Mouse (Mus musculus): ENCODE measurements around the gene Slc6a8. TPM values are rescaled to one million over a fixed set of nuclear protein-coding genes. Genes with fewer than 3 reads are reported as not detected.

Gene Slc6a8
- polyA plus RNA-seq, 1 experiment: 56.3 TPM

DNA sequence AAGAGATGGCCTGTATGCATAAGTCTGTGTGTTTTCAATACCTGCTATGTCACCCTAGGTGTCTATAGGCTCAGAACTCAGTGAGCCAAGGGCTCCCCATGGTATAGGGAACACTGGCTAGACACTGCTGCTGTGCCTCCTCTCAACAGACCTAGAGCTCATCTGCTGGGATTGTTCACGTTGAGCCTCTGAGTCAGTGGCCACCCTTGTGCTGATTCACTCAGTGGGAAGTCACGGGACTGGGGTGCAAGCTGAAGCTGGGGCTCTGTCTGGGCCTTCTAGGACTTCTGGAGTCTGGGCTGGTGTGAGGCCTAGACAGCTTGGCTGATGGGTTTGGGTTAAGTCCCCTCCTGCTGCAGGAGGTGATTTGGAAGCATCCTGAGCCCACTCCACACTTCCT lies 2.3 kb downstream of the Slc6a8 start:
- Histone ChIP-seq H3K4me2 (ENCODE audit: low read depth) (peak overlapping the region; percentile 75), H3K4me3 (peak overlapping the region; percentile 44), H3ac (ENCODE audit: control insufficient read depth, insufficient read length) (no peak overlapping the region), H3K79me2 (ENCODE audit: control insufficient read depth, insufficient read depth) (peaks cover 7% of the 10 kb centered on the region), H3K27me3 (ENCODE audit: control insufficient read depth, insufficient read depth, insufficient read length) (no peaks in the 10 kb centered on the region), H3K36me3 (ENCODE audit: control insufficient read depth, insufficient read depth) (no peaks in the 10 kb centered on the region)
- TF ChIP-seq REST (IDR thresholded peaks at IDR 0.05; ENCODE audit: insufficient read depth, insufficient read length) (no peak), TCF3 (IDR thresholded peaks at IDR 0.05; ENCODE audit: insufficient read length, low read depth) (no peak), CEBPB (IDR thresholded peaks at IDR 0.05; ENCODE audit: insufficient read depth, poor library complexity, severe bottlenecking) (no peak), USF1 (IDR thresholded peaks at IDR 0.05; ENCODE audit: low read depth) (peak; percentile 35), POLR2A (IDR thresholded peaks at IDR 0.05; ENCODE audit: insufficient read length, low read depth) (no peak)

DNA sequence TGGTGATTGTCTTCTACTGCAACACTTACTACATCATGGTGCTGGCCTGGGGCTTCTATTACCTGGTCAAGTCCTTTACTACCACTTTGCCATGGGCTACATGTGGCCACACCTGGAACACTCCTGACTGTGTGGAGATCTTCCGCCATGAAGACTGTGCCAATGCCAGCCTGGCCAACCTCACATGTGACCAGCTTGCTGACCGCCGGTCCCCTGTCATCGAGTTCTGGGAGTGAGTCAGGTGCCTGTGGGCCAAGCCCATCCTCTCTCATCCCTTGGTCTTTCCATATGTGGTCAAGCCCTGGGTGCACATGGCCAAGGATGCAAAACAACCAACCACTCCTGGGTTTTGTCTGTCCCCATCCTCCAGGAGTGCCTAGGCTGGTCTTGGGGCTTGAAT lies 3.7 kb downstream of the Slc6a8 start:
- TF ChIP-seq SRF (IDR thresholded peaks at IDR 0.05; ENCODE audit: control insufficient read depth, insufficient read length, low read depth) (no peak), MYOD1 (IDR thresholded peaks at IDR 0.05; ENCODE audit: control insufficient read depth in 1 of 3, insufficient read length in 2 of 3, low read depth in 2 of 3) (no peak), USF1 (IDR thresholded peaks at IDR 0.05; ENCODE audit: low read depth) (no peak)
- Histone ChIP-seq H3K27me3 (ENCODE audit: control insufficient read depth, insufficient read depth, insufficient read length) (no peaks in the 10 kb centered on the region), H3K4me2 (ENCODE audit: low read depth) (no peak overlapping the region), H3K36me3 (ENCODE audit: control insufficient read depth, insufficient read depth) (peaks cover 1% of the 10 kb centered on the region), H3K4me3 (no peak overlapping the region), H3ac (ENCODE audit: control insufficient read depth, insufficient read length) (no peak overlapping the region), H3K79me2 (ENCODE audit: control insufficient read depth, insufficient read depth) (peaks cover 7% of the 10 kb centered on the region)

DNA sequence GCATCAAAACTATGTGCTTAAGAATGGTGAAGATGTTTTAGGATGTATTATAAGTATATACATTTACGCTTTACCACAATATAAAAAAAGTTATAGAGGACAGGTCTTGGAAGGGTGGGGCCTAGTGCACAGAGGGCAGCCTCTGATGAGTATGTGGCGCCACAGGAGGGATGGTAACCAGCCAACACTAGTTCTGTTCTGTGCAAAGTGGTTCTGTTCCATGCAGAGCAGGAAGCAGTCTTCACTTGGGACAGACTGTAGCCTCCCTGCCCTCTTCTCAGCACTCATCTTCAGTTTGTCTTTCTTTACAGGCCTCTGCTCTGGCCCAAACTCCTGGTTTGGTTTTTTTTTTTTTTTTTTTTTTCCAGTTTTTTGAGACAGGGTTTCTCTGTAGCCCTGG lies 11.2 kb downstream of the Slc6a8 start:
- no peak for TF ChIP-seq POLR2AphosphoS2 (IDR thresholded peaks at IDR 0.05; ENCODE audit: insufficient read length, low read depth)
- TF ChIP-seq TCF12 (IDR thresholded peaks at IDR 0.05; ENCODE audit: insufficient read depth, poor library complexity, severe bottlenecking): no peak
- TF ChIP-seq REST (IDR thresholded peaks at IDR 0.05; ENCODE audit: insufficient read depth, insufficient read length): no peak
- TF ChIP-seq MAX (IDR thresholded peaks at IDR 0.05; ENCODE audit: low read depth): no peak
- TF ChIP-seq USF1 (IDR thresholded peaks at IDR 0.05; ENCODE audit: low read depth): no peak
- TF ChIP-seq POLR2A (IDR thresholded peaks at IDR 0.05; ENCODE audit: insufficient read length, low read depth): no peak
- no peak for TF ChIP-seq MYOD1 (IDR thresholded peaks at IDR 0.05; ENCODE audit: control insufficient read depth in 1 of 3, insufficient read length in 2 of 3, low read depth in 2 of 3)
- no peak for TF ChIP-seq TCF3 (IDR thresholded peaks at IDR 0.05; ENCODE audit: insufficient read length, low read depth)
- TF ChIP-seq CEBPB (IDR thresholded peaks at IDR 0.05; ENCODE audit: insufficient read depth, poor library complexity, severe bottlenecking): no peak
- TF ChIP-seq MYOG (IDR thresholded peaks at IDR 0.05; ENCODE audit: control insufficient read depth in 1 of 3, insufficient read depth in 1 of 3, insufficient read length in 2 of 3, low read depth in 2 of 3): no peak
- no peak for TF ChIP-seq E2F4 (IDR thresholded peaks at IDR 0.05; ENCODE audit: insufficient read depth)
- TF ChIP-seq SRF (IDR thresholded peaks at IDR 0.05; ENCODE audit: control insufficient read depth, insufficient read length, low read depth): no peak
- Histone ChIP-seq H3K27me3 (ENCODE audit: control insufficient read depth, insufficient read depth, insufficient read length) (no peaks in the 10 kb centered on the region), H3K36me3 (ENCODE audit: control insufficient read depth, insufficient read depth) (peaks cover 13% of the 10 kb centered on the region), H3K4me2 (ENCODE audit: low read depth) (no peak overlapping the region), H3K79me2 (ENCODE audit: control insufficient read depth, insufficient read depth) (no peaks in the 10 kb centered on the region), H3ac (ENCODE audit: control insufficient read depth, insufficient read length) (no peak overlapping the region), H3K4me3 (no peak overlapping the region)

DNA sequence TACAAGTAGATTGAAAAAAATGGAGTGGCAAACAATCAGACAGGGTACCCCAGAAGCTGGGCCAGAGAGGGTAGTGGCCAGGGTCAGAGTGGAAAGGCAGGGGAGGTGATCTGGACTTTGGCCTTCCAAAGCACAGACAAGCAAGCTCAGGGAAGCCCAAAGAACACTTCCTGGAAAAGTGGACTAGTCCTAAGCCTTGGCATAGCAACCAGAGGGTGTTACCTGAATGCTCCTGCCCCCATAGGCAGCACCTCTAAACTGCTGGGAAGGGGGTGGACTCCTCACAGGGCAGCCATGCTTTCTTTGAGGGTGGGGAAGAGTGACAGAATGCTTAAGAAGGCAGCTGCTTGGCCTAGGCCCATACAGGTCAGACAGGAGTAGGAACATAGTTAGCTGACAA lies 12.0 kb downstream of the Slc6a8 start:
- Histone ChIP-seq H3K27me3 (ENCODE audit: control insufficient read depth, insufficient read depth, insufficient read length) (no peaks in the 10 kb centered on the region), H3K36me3 (ENCODE audit: control insufficient read depth, insufficient read depth) (peaks cover 13% of the 10 kb centered on the region), H3ac (ENCODE audit: control insufficient read depth, insufficient read length) (no peak overlapping the region), H3K79me2 (ENCODE audit: control insufficient read depth, insufficient read depth) (no peaks in the 10 kb centered on the region), H3K4me3 (no peak overlapping the region), H3K4me2 (ENCODE audit: low read depth) (no peak overlapping the region)
- TF ChIP-seq MYOG (IDR thresholded peaks at IDR 0.05; ENCODE audit: control insufficient read depth in 1 of 3, insufficient read depth in 1 of 3, insufficient read length in 2 of 3, low read depth in 2 of 3): no peak
- TF ChIP-seq CEBPB (IDR thresholded peaks at IDR 0.05; ENCODE audit: insufficient read depth, poor library complexity, severe bottlenecking): no peak
- no peak for TF ChIP-seq USF1 (IDR thresholded peaks at IDR 0.05; ENCODE audit: low read depth)
- no peak for TF ChIP-seq TCF12 (IDR thresholded peaks at IDR 0.05; ENCODE audit: insufficient read depth, poor library complexity, severe bottlenecking)
- TF ChIP-seq POLR2A (IDR thresholded peaks at IDR 0.05; ENCODE audit: insufficient read length, low read depth): no peak
- peak in 1 of 3 experiments; percentile 19 for TF ChIP-seq MYOD1 (IDR thresholded peaks at IDR 0.05; ENCODE audit: control insufficient read depth in 1 of 3, insufficient read length in 2 of 3, low read depth in 2 of 3)
- TF ChIP-seq E2F4 (IDR thresholded peaks at IDR 0.05; ENCODE audit: insufficient read depth): no peak

DNA sequence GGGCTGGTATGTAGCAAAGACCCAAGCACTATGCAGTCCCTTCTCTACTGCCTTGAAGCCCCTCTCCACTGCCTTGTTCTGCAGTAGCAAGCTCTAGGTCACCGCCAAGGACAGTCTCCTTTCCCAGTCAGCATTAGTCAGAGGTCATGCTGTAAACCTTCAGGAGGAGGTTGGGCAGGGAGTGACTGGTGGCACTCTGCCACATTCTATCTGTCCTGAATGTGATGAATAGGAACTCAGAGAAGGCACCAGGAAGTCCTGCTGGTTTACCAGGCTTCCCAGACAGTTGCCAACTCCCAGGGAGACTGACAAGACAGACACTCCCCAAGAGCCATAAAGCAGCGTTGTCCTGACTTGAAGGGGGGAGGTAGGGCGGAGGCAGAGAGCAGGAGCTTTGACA lies 12.7 kb downstream of the Slc6a8 start:
- H3K79me2 ChIP-seq (ENCODE audit: control insufficient read depth, insufficient read depth): no peaks in the 10 kb centered on the region
- peaks cover 13% of the 10 kb centered on the region for H3K36me3 ChIP-seq (ENCODE audit: control insufficient read depth, insufficient read depth)
- H3K4me2 ChIP-seq (ENCODE audit: low read depth): no peak overlapping the region
- H3ac ChIP-seq (ENCODE audit: control insufficient read depth, insufficient read length): no peak overlapping the region
- no peak overlapping the region for H3K4me3 ChIP-seq
- no peak for TF ChIP-seq SRF (IDR thresholded peaks at IDR 0.05; ENCODE audit: control insufficient read depth, insufficient read length, low read depth)
- TF ChIP-seq E2F4 (IDR thresholded peaks at IDR 0.05; ENCODE audit: insufficient read depth): no peak
- no peak for TF ChIP-seq USF1 (IDR thresholded peaks at IDR 0.05; ENCODE audit: low read depth)
- no peak for TF ChIP-seq CEBPB (IDR thresholded peaks at IDR 0.05; ENCODE audit: insufficient read depth, poor library complexity, severe bottlenecking)
- TF ChIP-seq TCF3 (IDR thresholded peaks at IDR 0.05; ENCODE audit: insufficient read length, low read depth): no peak
- no peak for TF ChIP-seq MAX (IDR thresholded peaks at IDR 0.05; ENCODE audit: low read depth)
- no peak for TF ChIP-seq REST (IDR thresholded peaks at IDR 0.05; ENCODE audit: insufficient read depth, insufficient read length)
- no peak for TF ChIP-seq POLR2AphosphoS2 (IDR thresholded peaks at IDR 0.05; ENCODE audit: insufficient read length, low read depth)
- TF ChIP-seq POLR2A (IDR thresholded peaks at IDR 0.05; ENCODE audit: insufficient read length, low read depth): no peak
- no peak for TF ChIP-seq TCF12 (IDR thresholded peaks at IDR 0.05; ENCODE audit: insufficient read depth, poor library complexity, severe bottlenecking)
- no peak for TF ChIP-seq MYOD1 (IDR thresholded peaks at IDR 0.05; ENCODE audit: control insufficient read depth in 1 of 3, insufficient read length in 2 of 3, low read depth in 2 of 3)
- no peak for TF ChIP-seq MYOG (IDR thresholded peaks at IDR 0.05; ENCODE audit: control insufficient read depth in 1 of 3, insufficient read depth in 1 of 3, insufficient read length in 2 of 3, low read depth in 2 of 3)
- no peaks in the 10 kb centered on the region for H3K27me3 ChIP-seq (ENCODE audit: control insufficient read depth, insufficient read depth, insufficient read length)
